Mouse (Mus musculus) liver, adult 2 months (tissue): ENCODE data around the gene Cpsf7.

Experiments
- CTCF ChIP-seq: fragments of 200-500 bp; IDR thresholded peaks from 2 replicates; pipeline ENCODE4 v1.5.1; 2011; ENCODE audit warnings: low read depth, low read length, control low read depth
- POLR2A ChIP-seq: fragments of 200-500 bp; IDR thresholded peaks from 2 replicates; pipeline ENCODE4 v1.6.1; 2011; ENCODE audit warnings: low read length, control low read depth; ENCODE audit not compliant: insufficient read depth; ENCODE audit errors: extremely low read depth

- TF ChIP-seq CTCF (no peak), POLR2A (no peak)
Measured at GRCm38 (mm10) chr19:10581984-10582383, 56.9 kb downstream of the Cpsf7 start.
